ENCODE assay signal across 25 mouse cellular contexts in the genomic region with DNA sequence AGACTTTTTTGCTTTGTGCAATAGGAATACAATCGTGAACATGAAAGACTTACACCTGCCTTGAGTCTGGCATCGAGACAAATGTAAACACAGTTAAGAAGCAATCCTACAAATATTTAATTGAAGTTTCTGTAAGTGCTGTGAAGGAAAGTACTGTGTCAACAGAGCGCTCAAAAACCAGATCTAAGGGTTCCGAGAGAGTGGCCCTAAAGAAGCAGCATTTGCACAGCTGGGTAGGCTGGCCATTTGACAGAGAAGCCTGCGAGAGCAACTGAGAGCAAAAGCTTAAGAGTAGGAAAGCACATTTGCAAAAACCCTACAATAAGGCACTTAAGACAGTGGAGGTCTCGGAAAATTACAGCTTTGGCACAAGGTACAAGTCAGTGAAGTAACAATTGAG. TPM values are rescaled to one million over a fixed set of nuclear protein-coding genes. Genes with fewer than 3 reads are reported as not detected.
DNase-seq lines count a peak whose midpoint lies in the region; ATAC-seq and TF ChIP-seq lines count a peak whose summit lies in the region.
"Had no signal": no experiment of that assay in that cellular context is flagged by ENCODE, and none has a peak within 500 bp of the region (broad histone marks: within the 10 kb centered on the region; RNA-seq: fewer than 3 reads in every experiment).

No protein-coding gene starts in this region.

- H3K4me3 ChIP-seq in lung, embryonic 14.5 days (ENCODE audit: low read depth, low read length): no peak overlapping the region
- H3K4me3 ChIP-seq in stomach, postnatal 0 days (ENCODE audit: low read depth, low read length): no peak overlapping the region
- no peak overlapping the region for H3K4me3 ChIP-seq in embryonic facial prominence, embryonic 10.5 days
- no peak overlapping the region for H3K4me3 ChIP-seq in neural tube, embryonic 15.5 days (replicated peaks)
- H3K4me3 ChIP-seq: embryonic facial prominence, embryonic 13.5 days; forebrain, embryonic 13.5 days; gastrocnemius, adult 2 months; hindbrain, embryonic 12.5 days had no signal

- no peaks in the 10 kb centered on the region for H3K36me3 ChIP-seq in lung, embryonic 14.5 days (ENCODE audit: insufficient read depth)
- no peaks in the 10 kb centered on the region for H3K36me3 ChIP-seq in stomach, postnatal 0 days (ENCODE audit: control insufficient read depth, insufficient read depth, low read length)
- no peaks in the 10 kb centered on the region for H3K36me3 ChIP-seq in embryonic facial prominence, embryonic 10.5 days (replicated peaks)
- no peaks in the 10 kb centered on the region for H3K36me3 ChIP-seq in neural tube, embryonic 15.5 days
- H3K36me3 ChIP-seq: embryonic facial prominence, embryonic 13.5 days; hindbrain, embryonic 12.5 days had no signal

- 27% methylated on average over 6 of the region's 6 CpGs for WGBS in lung, embryonic 14.5 days
- WGBS in stomach, postnatal 0 days: 19% methylated on average over 6 of the region's 6 CpGs
- 84% methylated on average over 6 of the region's 6 CpGs for WGBS in embryonic facial prominence, embryonic 10.5 days
- 83% methylated on average over 6 of the region's 6 CpGs for WGBS in neural tube, embryonic 15.5 days

- no peaks in the 10 kb centered on the region for H3K27me3 ChIP-seq in lung, embryonic 14.5 days (ENCODE audit: insufficient read depth, low read length)
- no peaks in the 10 kb centered on the region for H3K27me3 ChIP-seq in stomach, postnatal 0 days (ENCODE audit: control insufficient read depth, insufficient read depth, low read length)
- H3K27me3 ChIP-seq in embryonic facial prominence, embryonic 10.5 days (replicated peaks; ENCODE audit: low read depth, poor library complexity, severe bottlenecking): no peaks in the 10 kb centered on the region
- no peaks in the 10 kb centered on the region for H3K27me3 ChIP-seq in neural tube, embryonic 15.5 days (replicated peaks)
- H3K27me3 ChIP-seq: CH12.LX; embryonic facial prominence, embryonic 13.5 days; forebrain, embryonic 13.5 days; hindbrain, embryonic 12.5 days; Patski had no signal

- no peak overlapping the region for H3K27ac ChIP-seq in lung, embryonic 14.5 days (ENCODE audit: low read depth)
- H3K27ac ChIP-seq in stomach, postnatal 0 days (replicated peaks): no peak overlapping the region
- H3K27ac ChIP-seq in embryonic facial prominence, embryonic 10.5 days (replicated peaks): no peak overlapping the region
- H3K27ac ChIP-seq in neural tube, embryonic 15.5 days (replicated peaks): no peak overlapping the region
- H3K27ac ChIP-seq: embryonic facial prominence, embryonic 13.5 days; forebrain, embryonic 13.5 days; gastrocnemius, adult 2 months; hindbrain, embryonic 12.5 days had no signal

- H3K9ac ChIP-seq in lung, embryonic 14.5 days: no peak overlapping the region
- no peak overlapping the region for H3K9ac ChIP-seq in stomach, postnatal 0 days (ENCODE audit: low read length)
- H3K9ac ChIP-seq in neural tube, embryonic 15.5 days (replicated peaks): no peak overlapping the region
- H3K9ac ChIP-seq: embryonic facial prominence, embryonic 13.5 days; forebrain, embryonic 13.5 days; forebrain, postnatal 0 days; hindbrain, embryonic 12.5 days had no signal

- ATAC-seq in lung, embryonic 14.5 days (ENCODE audit: insufficient read depth): peak; percentile 92
- peak; percentile 79 for ATAC-seq in stomach, postnatal 0 days (ENCODE audit: low FRiP score, low TSS enrichment)
- ATAC-seq in neural tube, embryonic 15.5 days (ENCODE audit: low FRiP score): no peak
- ATAC-seq: activated CD4-positive, CD25-positive, alpha-beta regulatory T cell, adult 4 months; forebrain, embryonic 13.5 days; forebrain, postnatal 0 days; hindbrain, embryonic 16.5 days; Patski had no signal

- no peak for TF ChIP-seq EP300 in stomach, postnatal 0 days (optimal IDR thresholded peaks at IDR 0.05)

- DNase-seq in lung, embryonic 14.5 days: peak; percentile 68
- DNase-seq in lung, postnatal 10 days: peak; percentile 35
- peak; percentile 21 to 70 for DNase-seq in lung, postnatal 4 days
- peak; percentile 60 for DNase-seq in stomach, postnatal 0 days (ENCODE audit: low spot score)
- DNase-seq in left cerebral cortex, adult 9 months (ENCODE audit: low spot score in 2 of 2): no peak
- no peak for DNase-seq in embryonic facial prominence, embryonic 10.5 days (ENCODE audit: low spot score)
- DNase-seq: adrenal gland, postnatal 25 days; cerebellum, adult 8-10 months; cerebellum, postnatal 14 days; forebrain, postnatal 0 days; gastrocnemius, adult 2 months; gastrocnemius, postnatal 36 days; heart, adult 11 months; heart, postnatal 10 days; heart, postnatal 4 days had no signal

- H3K4me1 ChIP-seq in lung, embryonic 14.5 days (ENCODE audit: insufficient read depth): no peaks in the 10 kb centered on the region
- H3K4me1 ChIP-seq in stomach, postnatal 0 days (replicated peaks; ENCODE audit: control insufficient read depth, insufficient read depth): no peaks in the 10 kb centered on the region
- H3K4me1 ChIP-seq in embryonic facial prominence, embryonic 10.5 days: no peaks in the 10 kb centered on the region
- no peaks in the 10 kb centered on the region for H3K4me1 ChIP-seq in neural tube, embryonic 15.5 days
- H3K4me1 ChIP-seq: embryonic facial prominence, embryonic 13.5 days; forebrain, embryonic 13.5 days; hindbrain, embryonic 12.5 days had no signal

- H3K9me3 ChIP-seq in lung, embryonic 14.5 days (ENCODE audit: low read depth, low read length): no peaks in the 10 kb centered on the region
- no peaks in the 10 kb centered on the region for H3K9me3 ChIP-seq in stomach, postnatal 0 days (ENCODE audit: control insufficient read depth, low read length)
- H3K9me3 ChIP-seq in embryonic facial prominence, embryonic 10.5 days: no peaks in the 10 kb centered on the region
- H3K9me3 ChIP-seq in neural tube, embryonic 15.5 days (replicated peaks): no peaks in the 10 kb centered on the region
- H3K9me3 ChIP-seq: embryonic facial prominence, embryonic 13.5 days; forebrain, embryonic 13.5 days; hindbrain, embryonic 12.5 days had no signal

- no peak overlapping the region for H3K4me2 ChIP-seq in lung, embryonic 14.5 days
- no peak overlapping the region for H3K4me2 ChIP-seq in stomach, postnatal 0 days (replicated peaks; ENCODE audit: low read depth)
- no peak overlapping the region for H3K4me2 ChIP-seq in neural tube, embryonic 15.5 days
- H3K4me2 ChIP-seq: embryonic facial prominence, embryonic 13.5 days; forebrain, embryonic 13.5 days; hindbrain, embryonic 12.5 days had no signal

- TF ChIP-seq CTCF in lung, embryonic 14.5 days (IDR thresholded peaks at IDR 0.05; ENCODE audit: low read depth): no peak
- no peak for TF ChIP-seq CTCF in stomach, postnatal 0 days (IDR thresholded peaks at IDR 0.05; ENCODE audit: low read depth)

RNA-seq across cellular contexts. Expression of gene Gif, which starts 23.1 kb away (rescaled TPM):
- 0.28 and 0.46 TPM in 2 replicates for polyA plus RNA-seq in lung, embryonic 14.5 days (2014; fragmentation: Nextera tagmentation; extraction: Ambion mirVana)
- 161 and 172 TPM in 2 replicates for polyA plus RNA-seq in stomach, postnatal 0 days (2015; fragmentation: Nextera tagmentation; extraction: Ambion mirVana)
- not detected in 2 replicates for polyA plus RNA-seq in embryonic facial prominence, embryonic 10.5 days (2016; fragmentation: Nextera tagmentation; extraction: Ambion mirVana)
- polyA plus RNA-seq in neural tube, embryonic 15.5 days (2015; fragmentation: Nextera tagmentation; extraction: Ambion mirVana): not detected in 2 replicates
- polyA plus RNA-seq: activated CD4-positive, CD25-positive, alpha-beta regulatory T cell, adult 4 months; cortical plate, adult 2 months; embryonic facial prominence, embryonic 13.5 days; forebrain, embryonic 13.5 days; forebrain, postnatal 0 days; heart, embryonic 14.5 days; hindbrain, embryonic 12.5 days; hindbrain, embryonic 16.5 days had no signal

RNA-seq across cellular contexts. Expression of gene Oosp3, which starts 27.4 kb away (rescaled TPM):
- polyA plus RNA-seq in lung, embryonic 14.5 days (2014; fragmentation: Nextera tagmentation; extraction: Ambion mirVana): not detected in 2 replicates
- not detected in 2 replicates for polyA plus RNA-seq in stomach, postnatal 0 days (2015; fragmentation: Nextera tagmentation; extraction: Ambion mirVana)
- polyA plus RNA-seq in embryonic facial prominence, embryonic 10.5 days (2016; fragmentation: Nextera tagmentation; extraction: Ambion mirVana): not detected in 2 replicates
- not detected in 2 replicates for polyA plus RNA-seq in neural tube, embryonic 15.5 days (2015; fragmentation: Nextera tagmentation; extraction: Ambion mirVana)
- polyA plus RNA-seq: activated CD4-positive, CD25-positive, alpha-beta regulatory T cell, adult 4 months; cortical plate, adult 2 months; embryonic facial prominence, embryonic 13.5 days; forebrain, embryonic 13.5 days; forebrain, postnatal 0 days; heart, embryonic 14.5 days; hindbrain, embryonic 12.5 days; hindbrain, embryonic 16.5 days; Patski had no signal

RNA-seq across cellular contexts. Expression of gene Oosp1, which starts 33.3 kb away (rescaled TPM):
- not detected in 2 replicates for polyA plus RNA-seq in lung, embryonic 14.5 days (2014; fragmentation: Nextera tagmentation; extraction: Ambion mirVana)
- polyA plus RNA-seq in stomach, postnatal 0 days (2015; fragmentation: Nextera tagmentation; extraction: Ambion mirVana): not detected in 2 replicates
- not detected in 2 replicates for polyA plus RNA-seq in embryonic facial prominence, embryonic 10.5 days (2016; fragmentation: Nextera tagmentation; extraction: Ambion mirVana)
- polyA plus RNA-seq in neural tube, embryonic 15.5 days (2015; fragmentation: Nextera tagmentation; extraction: Ambion mirVana): not detected in 2 replicates
- polyA plus RNA-seq: activated CD4-positive, CD25-positive, alpha-beta regulatory T cell, adult 4 months; cortical plate, adult 2 months; embryonic facial prominence, embryonic 13.5 days; forebrain, embryonic 13.5 days; forebrain, postnatal 0 days; heart, embryonic 14.5 days; hindbrain, embryonic 12.5 days; hindbrain, embryonic 16.5 days; Patski had no signal

RNA-seq across cellular contexts. Expression of gene Mrpl16, which starts 45.9 kb away (rescaled TPM):
- polyA plus RNA-seq in lung, embryonic 14.5 days (2014; fragmentation: Nextera tagmentation; extraction: Ambion mirVana): 51.0 and 56.9 TPM in 2 replicates
- polyA plus RNA-seq in stomach, postnatal 0 days (2015; fragmentation: Nextera tagmentation; extraction: Ambion mirVana): 49.2 and 51.4 TPM in 2 replicates
- polyA plus RNA-seq in embryonic facial prominence, embryonic 10.5 days (2016; fragmentation: Nextera tagmentation; extraction: Ambion mirVana): 58.5 and 59.5 TPM in 2 replicates
- 43.5 and 48.7 TPM in 2 replicates for polyA plus RNA-seq in neural tube, embryonic 15.5 days (2015; fragmentation: Nextera tagmentation; extraction: Ambion mirVana)

Comparison
In these comparisons a context has a peak if more than half of its experiments do, and no peak if none do; other contexts are left out.
1. DNase-seq: peak in lung, embryonic 14.5 days (single experiment), lung, postnatal 10 days (single experiment), lung, postnatal 4 days (2 of 2) and stomach, postnatal 0 days (single experiment); none in left cerebral cortex, adult 9 months (0 of 2) and embryonic facial prominence, embryonic 10.5 days (single experiment).
2. RNA of gene Gif, which starts 23.1 kb away (polyA plus RNA-seq): 161 to 172 TPM in stomach, postnatal 0 days; 0.28 to 0.46 TPM in lung, embryonic 14.5 days, not detected in embryonic facial prominence, embryonic 10.5 days and not detected in neural tube, embryonic 15.5 days; every median in the first group is over 100 times any median in the second.